Mouse (Mus musculus) heart, embryonic 15.5 days (tissue): Measurements from ENCODE around the gene Gm9507. TPM values are rescaled to one million over a fixed set of nuclear protein-coding genes. Genes with fewer than 3 reads are reported as not detected.
"Not testable (repeated sequence)": the region's sequence is repeated elsewhere in the genome, so short reads cannot be mapped to it uniquely, and the experiment has no call there.

Experiments
- ATAC-seq: fragments of 200-750 bp; cut with Nextera tagmentation; replicated peaks from 2 replicates; pipeline ENCODE4 v1.8.0; 2017; ENCODE audit warnings: low read depth, moderate TSS enrichment; ENCODE audit not compliant: insufficient number of reproducible peaks, insufficient read depth, low FRiP score
- H3K27ac ChIP-seq: fragments of 300-500 bp; sonication (generic); 2 replicates; pipeline ENCODE4 v1.5.1; 2015; ENCODE audit warnings: mild to moderate bottlenecking, inconsistent platforms
- H3K27me3 ChIP-seq: fragments of 300-500 bp; sonication (generic); 2 replicates; pipeline ENCODE4 v1.6.1; 2015; ENCODE audit warnings: inconsistent platforms
- H3K36me3 ChIP-seq: fragments of 300-500 bp; sonication (generic); 2 replicates; pipeline ENCODE4 v1.6.1; 2015; ENCODE audit warnings: mild to moderate bottlenecking, inconsistent platforms
- H3K4me1 ChIP-seq: fragments of 300-500 bp; sonication (generic); replicated peaks from 2 replicates; pipeline ENCODE4 v1.6.1; 2015; ENCODE audit warnings: inconsistent platforms
- H3K4me2 ChIP-seq: fragments of 300-500 bp; sonication (generic); 2 replicates; pipeline ENCODE4 v1.6.1; 2015; ENCODE audit warnings: inconsistent platforms, mild to moderate bottlenecking, moderate library complexity
- H3K4me3 ChIP-seq: fragments of 300-500 bp; sonication (generic); 2 replicates; pipeline ENCODE4 v1.5.1; 2015; ENCODE audit warnings: mild to moderate bottlenecking, inconsistent platforms
- H3K9ac ChIP-seq: fragments of 300-500 bp; sonication (generic); 2 replicates; pipeline ENCODE4 v1.6.1; 2015; ENCODE audit warnings: mild to moderate bottlenecking, inconsistent platforms
- H3K9me3 ChIP-seq: fragments of 300-500 bp; sonication (generic); replicated peaks from 2 replicates; pipeline ENCODE4 v1.6.1; 2016; ENCODE audit warnings: inconsistent platforms
- WGBS: fragments of 180-500 bp; shearing (Covaris S2); methylation state at CpG from one replicate; pipeline ENCODE4 v1.1.7; 2015; ENCODE audit warnings: mixed read lengths; 5-methylcytosine and 5-hydroxymethylcytosine counted together
- polyA plus RNA-seq: library from polyadenylated mRNA; unstranded; fragments of >200 nt; fragmentation: Nextera tagmentation; extraction: Ambion mirVana; gene quantifications from 2 replicates; pipeline ENCODE4 v1.2.1, GENCODE M21; 2015

Gene Gm9507
- polyA plus RNA-seq, 1 experiment from 2014 or later, result not detected

- not testable (repeated sequence) for H3K4me2 ChIP-seq, H3K27me3 ChIP-seq, H3K9ac ChIP-seq, H3K27ac ChIP-seq, H3K36me3 ChIP-seq, H3K9me3 ChIP-seq, H3K4me3 ChIP-seq, ATAC-seq, H3K4me1 ChIP-seq
- WGBS, result 90% methylated on average over 1 of the region's 1 CpGs
Observed at GRCm38 (mm10) chr10:77771225-77771624, 40.4 kb downstream of the Gm9507 start, which contains the start of gene Gm3238. Gm3238 (minus strand) TSS chr10:77771325.

- Histone ChIP-seq H3K4me3 (no peak overlapping the region), H3K4me1 (0 out of 2 replicates have a peak, but pooled peaks cover 2% of the 10 kb centered on the region), H3K36me3 (no peaks in the 10 kb centered on the region), H3K9ac (no peak overlapping the region), H3K27ac (no peak overlapping the region), H3K9me3 (no peaks in the 10 kb centered on the region), H3K27me3 (no peaks in the 10 kb centered on the region), H3K4me2 (no peak overlapping the region)
- 78% methylated on average over 1 of the region's 1 CpGs for WGBS
- ATAC-seq, result no peak
Observed at GRCm38 (mm10) chr10:77769727-77770126, 41.9 kb downstream of the Gm9507 start.

Other genes starting within 250 kb of the Gm9507 start
- gene Pttg1ip, start 230.1 kb downstream of the Gm9507 start, polyA plus RNA-seq, result 105 and 125 TPM in 2 replicates
- 138 and 169 TPM in 2 replicates for gene Sumo3, start 205.7 kb downstream of the Gm9507 start, polyA plus RNA-seq
- gene Gm49325, start 205.6 kb downstream of the Gm9507 start, polyA plus RNA-seq, result 0.60 and 3.9 TPM in 2 replicates
- 66.3 and 85.1 TPM in 2 replicates for gene Ube2g2, start 189.6 kb downstream of the Gm9507 start, polyA plus RNA-seq
- gene Tspear, start 125.3 kb downstream of the Gm9507 start, polyA plus RNA-seq, result 0.42 TPM in 1 of 2 replicates, not detected in the other
- gene Gm19402, start 121.1 kb downstream of the Gm9507 start, polyA plus RNA-seq, result not detected in 2 replicates
- not detected in 2 replicates for gene Gm9508, start 114.6 kb downstream of the Gm9507 start, polyA plus RNA-seq
- not detected in 2 replicates for gene Gm10272, start 105.2 kb downstream of the Gm9507 start, polyA plus RNA-seq
- not detected in 2 replicates for gene Gm10024, start 100.4 kb downstream of the Gm9507 start, polyA plus RNA-seq
- gene Gm10142, start 96.0 kb downstream of the Gm9507 start, polyA plus RNA-seq, result not detected in 2 replicates
- not detected in 2 replicates for gene Krtap12-1, start 91.2 kb downstream of the Gm9507 start, polyA plus RNA-seq
- gene Gm10100, start 85.4 kb downstream of the Gm9507 start, polyA plus RNA-seq, result not detected in 2 replicates
- not detected in 2 replicates for gene Gm18596, start 69.2 kb downstream of the Gm9507 start, polyA plus RNA-seq
- gene Gm9736, start 60.5 kb downstream of the Gm9507 start, polyA plus RNA-seq, result not detected in 2 replicates
- gene Gm3233, start 52.2 kb downstream of the Gm9507 start, polyA plus RNA-seq, result not detected in 2 replicates
- gene Gm3238, start 40.5 kb downstream of the Gm9507 start, polyA plus RNA-seq, result not detected in 2 replicates
- gene Gm7138, start 34.9 kb downstream of the Gm9507 start, polyA plus RNA-seq, result not detected in 2 replicates
- gene Gm3250, start 29.3 kb downstream of the Gm9507 start, polyA plus RNA-seq, result not detected in 2 replicates
- gene Gm7137, start 23.6 kb downstream of the Gm9507 start, polyA plus RNA-seq, result not detected in 2 replicates
- gene Gm9639, start 16.8 kb downstream of the Gm9507 start, polyA plus RNA-seq, result not detected in 2 replicates
- not detected in 2 replicates for gene Gm19668, start 12.7 kb downstream of the Gm9507 start, polyA plus RNA-seq
- gene Gm2696, start 2.8 kb upstream of the Gm9507 start, polyA plus RNA-seq, result not detected in 2 replicates
- not detected in 2 replicates for gene Krtap10-4, start 15.3 kb upstream of the Gm9507 start, polyA plus RNA-seq
- not detected in 2 replicates for gene Krtap10-10, start 24.1 kb upstream of the Gm9507 start, polyA plus RNA-seq
- not detected in 2 replicates for gene Gm36176, start 35.0 kb upstream of the Gm9507 start, polyA plus RNA-seq
- gene Gm10318, start 41.0 kb upstream of the Gm9507 start, polyA plus RNA-seq, result not detected in 2 replicates
- gene Gm3285, start 50.1 kb upstream of the Gm9507 start, polyA plus RNA-seq, result not detected in 2 replicates
- 1.1 and 2.2 TPM in 2 replicates for gene Lrrc3, start 90.7 kb upstream of the Gm9507 start, polyA plus RNA-seq
- gene Trpm2, start 158.7 kb upstream of the Gm9507 start, polyA plus RNA-seq, result 0.34 and 2.5 TPM in 2 replicates
- 16.7 and 20.8 TPM in 2 replicates for gene 1810043G02Rik, start 166.7 kb upstream of the Gm9507 start, polyA plus RNA-seq
- 167 and 185 TPM in 2 replicates for gene Pfkl, start 198.2 kb upstream of the Gm9507 start, polyA plus RNA-seq
- not detected in 2 replicates for gene Dnmt3l, start 230.1 kb upstream of the Gm9507 start, polyA plus RNA-seq
- 0.16 and 1.5 TPM in 2 replicates for gene Aire, start 231.8 kb upstream of the Gm9507 start, polyA plus RNA-seq